Mouse (Mus musculus) forebrain, embryonic 14.5 days (tissue): ENCODE measurements around the gene Sypl. TPM values are rescaled to one million over a fixed set of nuclear protein-coding genes. Genes with fewer than 3 reads are reported as not detected.

Source experiments
- polyA plus RNA-seq: library from polyadenylated mRNA; unstranded; fragments of >200 nt; fragmentation: Nextera tagmentation; extraction: Ambion mirVana; gene quantifications from 2 replicates; pipeline ENCODE4 v1.2.1, GENCODE M21; 2014

Sypl gene
- polyA plus RNA-seq, 1 experiment from 2014 or later: 41.7 TPM

Other genes with a start within 250 kb of the Sypl start
- 39.4 and 44.3 TPM in 2 replicates for gene Nampt, start 134.3 kb upstream of the Sypl start, polyA plus RNA-seq
- gene Cdhr3, start 139.0 kb downstream of the Sypl start, polyA plus RNA-seq: 0.08 and 0.16 TPM in 2 replicates
- gene Atxn7l1, start 193.8 kb downstream of the Sypl start, polyA plus RNA-seq: 18.1 and 20.0 TPM in 2 replicates